Mouse (Mus musculus): Measurements from ENCODE around the gene Batf2.
"Not testable (repeated sequence)": the region's sequence is repeated elsewhere in the genome, so short reads cannot be mapped to it uniquely, and the experiment has no call there.

The Batf2 gene

DNA sequence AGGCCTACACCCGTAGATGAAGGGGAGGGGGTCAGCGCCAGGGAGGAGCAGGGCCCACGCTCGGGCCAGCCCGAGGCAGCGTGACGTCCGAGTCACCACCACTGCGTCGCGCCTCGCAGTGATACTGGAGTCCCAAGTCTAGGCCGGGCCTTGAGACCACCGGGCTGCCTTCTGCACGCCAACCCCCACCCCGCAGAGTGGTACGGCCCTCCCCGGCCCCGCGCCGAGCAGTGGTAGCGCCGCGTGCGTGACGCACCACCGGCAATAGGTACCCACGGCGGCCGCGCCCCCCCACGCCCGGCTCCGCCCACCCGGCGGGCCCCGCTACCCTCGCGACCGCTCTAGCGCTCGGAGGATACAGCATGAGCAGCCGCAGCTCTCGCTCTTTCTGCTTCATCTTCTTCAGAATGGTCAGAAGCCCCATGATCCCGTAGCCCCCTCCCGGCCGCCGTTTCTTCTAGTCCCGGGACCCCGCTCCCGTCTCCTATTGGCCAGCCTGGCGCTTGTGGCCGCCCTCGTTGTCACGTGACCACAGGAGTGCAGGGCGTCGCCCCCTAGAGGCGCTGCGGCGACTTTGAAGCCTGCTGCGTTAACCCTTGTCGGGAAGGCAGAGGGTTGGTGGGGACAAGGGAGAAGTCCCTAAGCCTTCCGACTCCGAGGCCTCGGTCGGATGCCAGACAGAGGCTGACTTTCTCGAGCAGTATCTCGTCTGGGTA lies at the start of gene Batf2:
Gene Batf2, plus strand, starts transcription at position 306 of the 716 bp plus-strand sequence.
- DNase-seq (ENCODE audit: low spot score) = peak; percentile 93

- no peak for DNase-seq (ENCODE audit: low spot score)
Observed at GRCm38 (mm10) chr19:6094119-6094518, 46.7 kb upstream of the Batf2 start, which contains the start of gene AC131692.1. AC131692.1 (plus strand) TSS chr19:6094419.

GRCm38 (mm10) chr19:6097847-6098246 lies 42.9 kb upstream of the Batf2 start:
- no peak for DNase-seq (ENCODE audit: low spot score)

- no peak for DNase-seq (ENCODE audit: low spot score)
Observed at GRCm38 (mm10) chr19:6101186-6101585, 39.6 kb upstream of the Batf2 start.

DNA sequence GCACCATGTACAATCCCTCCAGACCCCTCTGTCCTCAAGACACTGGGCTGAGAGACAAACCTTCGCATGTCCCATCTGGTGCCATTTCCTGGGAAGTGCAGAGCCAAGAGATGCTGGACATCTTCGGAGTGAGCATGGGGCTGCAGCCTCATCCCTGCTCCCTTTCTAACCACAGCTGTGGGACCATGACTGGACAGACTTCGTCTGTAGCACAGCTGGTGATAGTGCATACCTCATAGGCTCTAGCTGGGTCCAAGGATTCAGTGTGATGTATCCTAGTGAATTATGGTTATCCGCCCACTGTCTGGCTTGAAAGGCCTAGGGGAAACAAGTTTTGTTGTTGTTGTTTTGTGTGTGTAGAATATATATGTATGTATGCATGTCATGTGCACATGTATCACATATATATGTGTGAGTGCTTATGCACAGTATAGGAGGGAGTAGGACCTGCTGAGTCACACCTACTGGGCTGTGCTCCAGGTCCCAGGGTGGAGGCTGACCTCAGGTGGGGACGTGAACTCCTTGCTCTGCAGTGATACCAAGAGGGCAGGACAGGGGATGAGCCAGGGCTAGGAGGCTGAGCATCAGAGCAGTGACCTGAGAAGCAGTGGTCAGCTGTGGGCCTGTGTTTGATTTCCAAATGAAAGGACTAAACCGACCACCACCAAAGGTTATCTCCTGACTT lies 38.5 kb upstream of the Batf2 start:
- DNase-seq (ENCODE audit: low spot score) = no peak

- DNase-seq (ENCODE audit: low spot score) = no peak
Observed at GRCm38 (mm10) chr19:6104476-6104875, 36.3 kb upstream of the Batf2 start.

DNA sequence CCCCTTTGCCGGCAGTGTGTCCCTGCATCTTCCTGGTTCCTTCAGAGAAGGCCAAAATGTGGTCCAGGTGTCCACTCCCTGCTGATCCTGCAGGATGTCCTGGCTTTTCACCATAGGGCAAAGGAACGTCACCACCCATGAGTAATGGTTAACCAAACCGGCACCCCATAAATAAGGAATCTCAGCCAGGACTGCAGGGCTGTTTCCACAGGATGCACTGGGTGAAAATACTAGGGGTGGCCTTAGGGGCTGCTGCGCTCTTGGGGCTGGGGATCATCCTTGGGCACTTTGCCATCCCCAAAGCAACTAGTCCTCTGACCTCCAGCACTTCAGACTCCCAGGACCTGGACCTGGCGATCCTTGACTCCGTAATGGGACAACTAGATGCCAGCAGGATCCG lies 35.2 kb upstream of the Batf2 start, which contains the start of gene Naaladl1:
Gene Naaladl1, plus strand, starts transcription at position 197 of the 400 bp plus-strand sequence.
- no peak for DNase-seq (ENCODE audit: low spot score)

- no peak for DNase-seq (ENCODE audit: low spot score)
Observed at GRCm38 (mm10) chr19:6113116-6113515, 27.7 kb upstream of the Batf2 start.

- DNase-seq (ENCODE audit: low spot score) = no peak
Observed at GRCm38 (mm10) chr19:6116113-6116850, 24.5 kb upstream of the Batf2 start.

GRCm38 (mm10) chr19:6117346-6117985 lies 23.3 kb upstream of the Batf2 start:
- DNase-seq (ENCODE audit: low spot score) = no peak

GRCm38 (mm10) chr19:6117986-6118676 lies 22.7 kb upstream of the Batf2 start, which contains the start of gene Sac3d1:
Sac3d1 (minus strand) TSS chr19:6118650.
- DNase-seq (ENCODE audit: low spot score) = peak; percentile 92

DNA sequence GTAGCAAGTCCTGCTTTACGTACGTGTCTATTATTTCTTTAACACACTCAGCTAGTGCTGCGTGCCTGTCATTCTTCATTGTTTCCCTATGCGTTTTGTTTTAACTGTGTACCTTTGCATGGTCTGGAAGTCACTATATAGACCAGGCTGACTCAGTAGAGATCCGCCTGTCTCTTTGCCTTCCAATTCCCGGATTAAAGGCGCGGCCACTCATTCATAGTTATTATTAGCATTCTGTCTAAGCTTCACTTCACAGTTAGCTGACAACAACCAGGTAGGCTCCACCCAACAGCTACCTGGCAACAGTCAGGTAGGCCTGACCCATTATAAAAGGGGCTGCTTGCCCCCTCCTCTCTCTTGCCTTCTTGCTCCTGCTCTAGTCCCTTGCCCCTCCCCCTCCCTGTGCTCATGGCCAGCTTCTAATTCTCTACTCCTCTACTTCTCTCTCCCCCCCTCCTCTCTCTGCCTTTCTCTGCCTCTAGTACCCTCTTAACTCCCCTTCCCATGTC lies 22.1 kb upstream of the Batf2 start:
- DNase-seq (ENCODE audit: low spot score) = no peak

GRCm38 (mm10) chr19:6121761-6122160 lies 19.0 kb upstream of the Batf2 start:
- DNase-seq (ENCODE audit: low spot score) = no peak

DNA sequence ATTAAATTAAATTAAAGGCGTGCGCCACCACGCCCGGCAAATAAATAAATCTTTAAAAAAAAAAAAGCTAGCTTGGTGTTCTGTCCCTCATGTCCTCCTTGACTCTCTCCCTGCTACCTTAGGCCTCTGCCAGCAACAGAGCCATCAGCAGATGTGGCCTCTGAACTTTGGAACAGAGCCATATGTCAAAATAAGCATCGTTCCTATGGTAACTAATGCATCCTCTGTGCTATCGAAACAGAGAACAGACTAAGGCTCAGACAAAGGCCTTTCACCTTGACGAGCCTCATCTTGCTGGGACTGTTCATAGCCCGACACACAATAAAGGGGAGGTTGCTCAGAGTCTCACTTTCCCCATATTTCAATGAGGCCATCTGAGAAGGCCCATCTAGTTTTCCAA lies 17.5 kb upstream of the Batf2 start:
- no peak for DNase-seq (ENCODE audit: low spot score)

DNA sequence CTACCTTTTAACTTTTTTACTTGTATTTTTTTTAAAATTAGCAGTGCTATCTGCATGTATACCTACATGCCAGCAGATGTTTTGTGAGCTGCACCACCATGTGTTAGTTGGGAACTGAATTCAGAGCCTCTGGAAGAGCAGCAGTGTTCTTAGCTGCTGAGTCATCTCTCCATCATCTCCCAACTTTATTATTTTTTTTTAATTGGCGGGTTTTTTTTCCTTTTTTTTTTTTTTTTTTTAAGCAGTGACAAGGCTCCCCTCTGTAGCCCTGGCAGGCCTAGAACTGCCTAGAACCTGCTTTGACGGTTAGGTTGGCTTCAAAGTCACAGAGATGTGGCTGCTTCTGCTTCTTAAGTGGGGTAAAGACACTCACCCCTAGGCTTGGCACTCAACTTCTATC lies 15.9 kb upstream of the Batf2 start:
- no peak for DNase-seq (ENCODE audit: low spot score)

- peak; percentile 62 for DNase-seq (ENCODE audit: low spot score)
Observed at GRCm38 (mm10) chr19:6126289-6126688, 14.5 kb upstream of the Batf2 start.

GRCm38 (mm10) chr19:6126789-6127580 lies 13.8 kb upstream of the Batf2 start:
- no peak for DNase-seq (ENCODE audit: low spot score)

- DNase-seq (ENCODE audit: low spot score) = peak; percentile 98
Observed at GRCm38 (mm10) chr19:6127760-6128341, 12.9 kb upstream of the Batf2 start, which contains the start of gene Snx15. Snx15 (minus strand) TSS chr19:6128304.

- DNase-seq (ENCODE audit: low spot score) = not testable (repeated sequence)
Observed at GRCm38 (mm10) chr19:6130414-6131128, 10.2 kb upstream of the Batf2 start.

Measured in lung, postnatal 25 days (tissue).